Mouse (Mus musculus) heart, postnatal 0 days (tissue): ENCODE results near the gene Dse. TPM values are rescaled to one million over a fixed set of nuclear protein-coding genes. Genes with fewer than 3 reads are reported as not detected.

Source experiments
- ATAC-seq: fragments of 200-750 bp; cut with Nextera tagmentation; 2 replicates; pipeline ENCODE4 v1.8.0; 2017; ENCODE audit warnings: low read depth, moderate number of reproducible peaks, moderate library complexity; ENCODE audit not compliant: insufficient read depth
- DNase-seq: peaks from one replicate; pipeline ENCODE4 v3.0.0-alpha.2; 2016; ENCODE audit warnings: low spot score
- H3K27ac ChIP-seq: fragments of 300-500 bp; sonication (generic); 2 replicates; pipeline ENCODE4 v1.5.1; 2014; ENCODE audit warnings: low read depth, mild to moderate bottlenecking
- H3K27me3 ChIP-seq: fragments of 300-500 bp; sonication (generic); 2 replicates; pipeline ENCODE4 v1.6.1; 2014; ENCODE audit warnings: low read length, mixed read lengths; ENCODE audit not compliant: control insufficient read depth, insufficient read depth
- H3K36me3 ChIP-seq: fragments of 300-500 bp; sonication (generic); replicated peaks from 2 replicates; pipeline ENCODE4 v1.6.1; 2014; ENCODE audit warnings: low read length, mixed read lengths; ENCODE audit not compliant: control insufficient read depth, insufficient read depth
- H3K4me1 ChIP-seq: fragments of 300-500 bp; sonication (generic); 2 replicates; pipeline ENCODE4 v1.6.1; 2014; ENCODE audit warnings: antibody characterized with exemption; ENCODE audit not compliant: control insufficient read depth, insufficient read depth
- H3K4me2 ChIP-seq: fragments of 300-500 bp; sonication (generic); 2 replicates; pipeline ENCODE4 v1.6.1; 2014; ENCODE audit warnings: low read depth, mild to moderate bottlenecking, low read length, moderate library complexity
- H3K4me3 ChIP-seq: fragments of 300-500 bp; sonication (generic); 2 replicates; pipeline ENCODE4 v1.5.1; 2014; ENCODE audit warnings: low read depth, low read length
- H3K9ac ChIP-seq: fragments of 300-500 bp; sonication (generic); replicated peaks from 2 replicates; pipeline ENCODE4 v1.6.1; 2014; ENCODE audit warnings: low read depth, low read length, mixed read lengths
- H3K9me3 ChIP-seq: fragments of 300-500 bp; sonication (generic); replicated peaks from 2 replicates; pipeline ENCODE4 v1.6.1; 2016; ENCODE audit warnings: low read length; ENCODE audit not compliant: control insufficient read depth
- CTCF ChIP-seq: IDR thresholded peaks from 2 replicates; pipeline ENCODE4 v1.5.1; 2016; ENCODE audit warnings: antibody characterized with exemption, control low read depth, low read depth
- EP300 ChIP-seq: IDR thresholded peaks from 2 replicates; pipeline ENCODE4 v1.6.1; 2016; ENCODE audit warnings: antibody characterized with exemption, low read depth
- WGBS: fragments of 180-500 bp; shearing (Covaris S2); extraction: QIAGEN DNeasy Blood & Tissue Kit; methylation state at CpG from one replicate; pipeline ENCODE4 v1.1.7; 2014; 5-methylcytosine and 5-hydroxymethylcytosine counted together
- polyA plus RNA-seq: library from polyadenylated mRNA; unstranded; fragments of >200 nt; fragmentation: Nextera tagmentation; extraction: Ambion mirVana; gene quantifications from 2 replicates; pipeline ENCODE4 v1.2.1, GENCODE M21; 2015
- total RNA-seq: library from RNA; depleted of rRNA; stranded (reverse); fragments of >200 nt; gene quantifications from 2 replicates; pipeline ENCODE4 v1.2.3, GENCODE M21; 2014; ENCODE audit warnings: low replicate concordance

The Dse gene
- total and polyA plus RNA-seq, 2 experiments from 2014 or later, result 6.1 to 19.5 TPM

DNA sequence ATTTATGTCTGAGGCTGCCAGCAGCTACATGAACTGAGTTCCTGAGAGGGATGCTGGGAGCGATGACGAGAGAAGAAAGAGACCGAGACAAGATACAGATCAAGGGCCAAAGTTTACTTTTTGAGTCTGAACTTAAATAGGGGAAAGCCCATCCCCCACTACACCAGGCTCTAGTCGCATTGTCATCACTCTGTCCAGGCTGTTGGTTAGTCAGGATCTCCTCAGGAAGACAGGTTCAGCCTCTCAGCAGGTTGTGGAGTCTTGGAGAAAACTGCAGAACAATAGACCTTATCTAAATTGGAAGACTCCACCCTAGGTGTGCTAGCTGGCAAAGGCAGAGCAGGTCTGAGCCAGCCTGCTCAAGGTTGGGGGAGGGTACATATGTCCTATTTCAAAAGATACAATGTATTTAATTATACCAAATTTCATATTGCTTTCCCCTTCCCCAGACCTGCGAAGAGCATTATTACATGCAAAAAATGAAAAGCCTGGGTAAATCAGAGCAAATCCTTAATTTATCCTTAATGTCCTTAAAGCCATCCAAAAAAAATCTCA lies 22.7 kb upstream of the Dse start:
- Histone ChIP-seq H3K4me3 (no peak overlapping the region), H3K27ac (no peak overlapping the region), H3K9ac (no peak overlapping the region), H3K27me3 (no peaks in the 10 kb centered on the region), H3K9me3 (no peaks in the 10 kb centered on the region), H3K36me3 (no peaks in the 10 kb centered on the region), H3K4me1 (no peaks in the 10 kb centered on the region), H3K4me2 (no peak overlapping the region)
- no peak for ATAC-seq
- 38% methylated on average over 5 of the region's 5 CpGs for WGBS
- DNase-seq, result no peak
- TF ChIP-seq CTCF (no peak), EP300 (no peak)

DNA sequence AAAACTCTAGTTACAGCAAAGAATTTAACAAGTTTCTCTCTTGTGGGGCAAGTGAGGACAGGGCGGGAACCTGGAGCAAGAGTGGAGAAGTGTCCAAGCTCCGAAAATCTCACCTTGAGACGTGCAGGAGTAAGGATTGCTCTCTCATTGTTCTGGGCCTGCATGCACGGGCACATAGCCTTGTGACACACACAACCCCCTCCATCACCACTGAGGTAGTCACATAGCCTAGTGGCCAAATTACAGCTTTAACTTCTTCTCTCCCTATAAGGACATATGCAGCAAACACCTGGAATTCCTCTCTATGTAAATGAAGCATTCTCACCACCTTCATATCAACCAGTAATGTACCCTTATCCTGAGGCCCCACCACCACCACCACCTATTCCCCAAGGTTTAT lies 22.0 kb upstream of the Dse start:
- Histone ChIP-seq H3K4me3 (no peak overlapping the region), H3K4me1 (no peaks in the 10 kb centered on the region), H3K9ac (no peak overlapping the region), H3K27me3 (no peaks in the 10 kb centered on the region), H3K36me3 (no peaks in the 10 kb centered on the region), H3K27ac (no peak overlapping the region), H3K4me2 (no peak overlapping the region), H3K9me3 (no peaks in the 10 kb centered on the region)
- DNase-seq (no peak), ATAC-seq (no peak)
- WGBS, result 81% methylated on average over 4 of the region's 4 CpGs
- TF ChIP-seq EP300 (no peak), CTCF (no peak)

DNA sequence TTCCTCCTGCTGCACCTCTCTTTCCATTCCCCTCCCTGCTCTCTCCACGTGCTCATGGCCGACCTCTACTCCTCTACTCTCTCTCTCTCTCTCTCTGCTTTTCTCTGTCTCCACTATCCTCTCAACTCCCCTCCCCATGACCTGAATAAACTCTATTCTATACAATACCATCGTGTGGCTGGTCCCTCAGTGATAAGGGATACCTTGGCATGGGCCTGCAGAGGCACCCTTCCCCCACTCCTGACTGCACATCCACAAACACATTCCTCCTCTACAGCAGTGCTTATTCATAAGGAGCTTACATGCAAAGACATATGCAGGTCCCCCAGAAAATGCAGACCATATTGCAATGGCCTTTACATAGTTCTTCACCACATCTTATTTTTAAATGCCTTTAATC lies 16.1 kb upstream of the Dse start:
- ATAC-seq (no peak), DNase-seq (no peak)
- 25% methylated on average over 3 of the region's 3 CpGs for WGBS
- Histone ChIP-seq H3K9me3 (no peaks in the 10 kb centered on the region), H3K27me3 (no peaks in the 10 kb centered on the region), H3K36me3 (no peaks in the 10 kb centered on the region), H3K9ac (no peak overlapping the region), H3K4me2 (no peak overlapping the region), H3K27ac (no peak overlapping the region), H3K4me3 (no peak overlapping the region), H3K4me1 (no peaks in the 10 kb centered on the region)
- TF ChIP-seq EP300 (no peak), CTCF (no peak)

DNA sequence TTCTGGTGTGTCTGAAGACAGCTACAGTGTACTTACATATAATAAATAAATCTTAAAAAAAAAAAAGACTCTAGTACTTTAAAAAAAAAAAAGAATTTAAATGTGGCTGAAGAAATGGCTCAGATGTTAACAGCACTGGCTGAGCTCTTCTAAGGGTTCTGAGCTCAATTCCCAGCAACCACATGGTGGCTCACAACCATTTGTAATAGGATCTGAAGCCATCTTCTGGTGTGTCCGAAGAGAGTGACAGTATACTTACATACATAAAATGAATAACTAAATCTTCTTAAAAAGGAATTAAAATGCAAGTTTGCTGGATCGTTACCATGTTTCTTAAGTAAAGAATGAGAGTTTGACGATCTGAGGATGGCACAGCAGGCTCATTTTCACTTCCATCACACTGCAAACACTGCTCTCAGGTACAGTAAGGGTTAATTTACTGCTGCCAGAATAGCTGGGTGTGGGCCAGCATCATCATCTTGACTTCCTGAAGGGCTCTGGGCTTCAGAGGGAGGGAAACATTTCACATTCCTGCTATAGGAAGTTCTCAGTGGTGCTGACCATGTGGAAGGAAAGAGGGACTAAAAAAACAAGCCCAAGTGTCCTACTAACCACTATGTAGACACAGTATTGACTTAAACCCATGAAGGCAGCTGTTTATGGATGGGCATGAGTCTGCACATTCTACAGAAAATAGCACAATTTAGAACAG lies 14.6 kb upstream of the Dse start:
- no peaks in the 10 kb centered on the region for H3K36me3 ChIP-seq
- no peak overlapping the region for H3K9ac ChIP-seq
- no peak for TF ChIP-seq CTCF
- TF ChIP-seq EP300, result no peak
- H3K27ac ChIP-seq, result no peak overlapping the region
- ATAC-seq, result peak; percentile 57
- 56% methylated on average over 3 of the region's 3 CpGs for WGBS
- no peak overlapping the region for H3K4me3 ChIP-seq
- H3K27me3 ChIP-seq, result no peaks in the 10 kb centered on the region
- DNase-seq, result peak; percentile 51
- no peak overlapping the region for H3K4me2 ChIP-seq
- H3K4me1 ChIP-seq, result no peaks in the 10 kb centered on the region
- H3K9me3 ChIP-seq, result no peaks in the 10 kb centered on the region

DNA sequence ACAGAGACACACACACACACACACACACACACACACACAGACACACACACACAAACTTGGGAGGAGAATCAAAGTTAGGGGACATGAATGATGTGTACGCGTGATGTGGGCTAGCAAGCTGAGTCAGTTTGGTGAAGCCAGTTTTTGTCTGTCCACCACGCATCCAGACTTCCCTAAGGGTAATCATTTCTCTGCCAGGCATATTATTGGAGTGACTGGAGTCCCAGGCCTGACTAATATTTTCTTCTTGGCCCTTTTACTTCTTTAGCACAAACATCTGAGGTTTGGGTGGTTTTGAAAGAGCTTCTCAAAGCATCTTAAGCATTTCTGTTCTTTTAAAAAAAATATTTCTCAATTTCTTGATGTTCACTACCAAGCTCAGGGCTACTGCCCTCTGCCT lies 10.7 kb upstream of the Dse start:
- ATAC-seq (no peak), DNase-seq (no peak)
- no peaks in the 10 kb centered on the region for H3K9me3 ChIP-seq
- H3K27me3 ChIP-seq, result no peaks in the 10 kb centered on the region
- 92% methylated on average over 3 of the region's 3 CpGs for WGBS
- H3K4me2 ChIP-seq, result no peak overlapping the region
- TF ChIP-seq EP300, result no peak
- TF ChIP-seq CTCF, result no peak
- H3K36me3 ChIP-seq, result no peaks in the 10 kb centered on the region
- no peak overlapping the region for H3K9ac ChIP-seq
- H3K27ac ChIP-seq, result no peak overlapping the region
- no peak overlapping the region for H3K4me3 ChIP-seq
- no peaks in the 10 kb centered on the region for H3K4me1 ChIP-seq

DNA sequence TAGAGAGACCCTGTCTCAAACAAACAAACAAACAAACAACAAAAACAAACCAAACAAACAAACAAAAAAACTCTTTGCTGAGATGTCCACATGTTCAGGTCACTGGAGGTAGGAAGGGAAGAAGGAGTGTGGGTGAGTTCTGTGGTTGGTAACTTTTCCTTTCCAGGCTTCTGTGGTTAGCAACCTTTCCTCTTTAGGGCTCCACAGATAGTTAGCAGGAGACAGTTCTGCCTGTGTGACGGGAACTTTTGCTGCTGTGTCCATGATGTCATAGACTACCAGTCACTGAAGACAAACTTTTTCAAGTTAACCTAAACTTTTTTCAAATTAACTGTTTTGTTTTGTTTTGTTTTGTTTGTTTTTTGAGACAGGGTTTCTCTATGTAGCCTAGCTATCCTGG lies 8.2 kb upstream of the Dse start:
- TF ChIP-seq EP300 (no peak), CTCF (no peak)
- no peaks in the 10 kb centered on the region for H3K27me3 ChIP-seq
- no peaks in the 10 kb centered on the region for H3K4me1 ChIP-seq
- H3K4me3 ChIP-seq, result no peak overlapping the region
- H3K4me2 ChIP-seq, result no peak overlapping the region
- DNase-seq (no peak), ATAC-seq (no peak)
- H3K9me3 ChIP-seq, result no peaks in the 10 kb centered on the region
- 62% methylated on average over 1 of the region's 1 CpGs for WGBS
- H3K27ac ChIP-seq, result no peak overlapping the region
- no peaks in the 10 kb centered on the region for H3K36me3 ChIP-seq
- H3K9ac ChIP-seq, result no peak overlapping the region
